Mouse (Mus musculus): ENCODE results near the gene Lrrc4. TPM values are rescaled to one million over a fixed set of nuclear protein-coding genes. Genes with fewer than 3 reads are reported as not detected.
A peak's percentile ranks its signal among the peaks of the same experiment; 100 is the strongest.

Lrrc4 gene
- polyA plus RNA-seq, 1 experiment from 2014 or later: 0.35 TPM

GRCm38 (mm10) chr6:28753681-28754080, 77.9 kb downstream of the Lrrc4 start:
- no peaks in the 10 kb centered on the region for H3K36me3 ChIP-seq (ENCODE audit: insufficient read depth, low read length)
- no peak overlapping the region for H3K4me2 ChIP-seq (replicated peaks; ENCODE audit: low read depth, low read length)
- WGBS: 93% methylated on average over 5 of the region's 5 CpGs
- DNase-seq (ENCODE audit: low spot score) (no peak), ATAC-seq (no peak)
- no peak overlapping the region for H3K9ac ChIP-seq (replicated peaks; ENCODE audit: low read depth)
- TF ChIP-seq CTCF (IDR thresholded peaks at IDR 0.05): no peak
- TF ChIP-seq EP300 (IDR thresholded peaks at IDR 0.05): no peak
- H3K4me3 ChIP-seq (ENCODE audit: low read depth, low read length): no peak overlapping the region
- H3K9me3 ChIP-seq (ENCODE audit: low read length): no peaks in the 10 kb centered on the region
- H3K27ac ChIP-seq (ENCODE audit: low read length): no peak overlapping the region
- 0 out of 2 replicates have a peak, but pooled peaks cover 3% of the 10 kb centered on the region for H3K4me1 ChIP-seq (ENCODE audit: insufficient read depth, low read depth, low read length)
- no peaks in the 10 kb centered on the region for H3K27me3 ChIP-seq (replicated peaks; ENCODE audit: insufficient read depth, low read length)

DNA sequence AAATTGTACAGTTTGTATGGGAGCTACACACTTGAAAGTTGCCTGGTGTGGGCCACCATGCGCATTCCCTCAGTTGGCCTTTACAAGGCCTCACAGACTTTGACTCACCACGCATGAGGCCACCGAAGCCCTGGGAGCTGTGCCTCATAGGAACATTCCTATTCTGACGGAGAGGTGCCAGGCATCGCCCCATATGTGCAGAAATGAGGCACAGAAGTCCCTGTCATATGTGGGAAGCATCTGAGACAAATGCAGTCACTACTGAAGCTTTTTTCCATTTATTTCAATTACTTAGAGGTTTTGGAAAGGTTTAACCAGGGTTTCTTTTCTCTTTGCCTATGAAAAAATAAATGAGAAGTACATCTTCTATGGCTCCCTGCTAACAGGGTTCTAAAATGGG, 78.3 kb downstream of the Lrrc4 start:
- H3K9ac ChIP-seq (replicated peaks; ENCODE audit: low read depth): no peak overlapping the region
- H3K4me1 ChIP-seq (ENCODE audit: insufficient read depth, low read depth, low read length): 0 out of 2 replicates have a peak, but pooled peaks cover 3% of the 10 kb centered on the region
- no peak overlapping the region for H3K4me3 ChIP-seq (ENCODE audit: low read depth, low read length)
- ATAC-seq: no peak
- H3K36me3 ChIP-seq (ENCODE audit: insufficient read depth, low read length): no peaks in the 10 kb centered on the region
- 94% methylated on average over 5 of the region's 5 CpGs for WGBS
- no peaks in the 10 kb centered on the region for H3K27me3 ChIP-seq (replicated peaks; ENCODE audit: insufficient read depth, low read length)
- no peak overlapping the region for H3K4me2 ChIP-seq (replicated peaks; ENCODE audit: low read depth, low read length)
- no peaks in the 10 kb centered on the region for H3K9me3 ChIP-seq (ENCODE audit: low read length)
- DNase-seq (ENCODE audit: low spot score): no peak
- no peak for TF ChIP-seq EP300 (IDR thresholded peaks at IDR 0.05)
- TF ChIP-seq CTCF (IDR thresholded peaks at IDR 0.05): no peak
- no peak overlapping the region for H3K27ac ChIP-seq (ENCODE audit: low read length)

GRCm38 (mm10) chr6:28751186-28751585, 80.4 kb downstream of the Lrrc4 start:
- H3K4me3 ChIP-seq (ENCODE audit: low read depth, low read length): no peak overlapping the region
- DNase-seq (ENCODE audit: low spot score) (no peak), ATAC-seq (no peak)
- H3K36me3 ChIP-seq (ENCODE audit: insufficient read depth, low read length): no peaks in the 10 kb centered on the region
- H3K27me3 ChIP-seq (replicated peaks; ENCODE audit: insufficient read depth, low read length): no peaks in the 10 kb centered on the region
- no peak overlapping the region for H3K27ac ChIP-seq (ENCODE audit: low read length)
- no peak overlapping the region for H3K4me2 ChIP-seq (replicated peaks; ENCODE audit: low read depth, low read length)
- H3K9me3 ChIP-seq (ENCODE audit: low read length): no peaks in the 10 kb centered on the region
- WGBS: 45% methylated on average over 3 of the region's 3 CpGs
- no peak for TF ChIP-seq EP300 (IDR thresholded peaks at IDR 0.05)
- no peak for TF ChIP-seq CTCF (IDR thresholded peaks at IDR 0.05)
- no peak overlapping the region for H3K9ac ChIP-seq (replicated peaks; ENCODE audit: low read depth)
- 0 out of 2 replicates have a peak, but pooled peaks cover under 1% of the 10 kb centered on the region for H3K4me1 ChIP-seq (ENCODE audit: insufficient read depth, low read depth, low read length)

- Histone ChIP-seq H3K27me3 (replicated peaks; ENCODE audit: insufficient read depth, low read length) (no peaks in the 10 kb centered on the region), H3K4me3 (ENCODE audit: low read depth, low read length) (no peak overlapping the region), H3K27ac (ENCODE audit: low read length) (no peak overlapping the region), H3K9ac (replicated peaks; ENCODE audit: low read depth) (no peak overlapping the region), H3K36me3 (ENCODE audit: insufficient read depth, low read length) (0 out of 2 replicates have a peak, but pooled peaks cover 6% of the 10 kb centered on the region), H3K4me2 (replicated peaks; ENCODE audit: low read depth, low read length) (no peak overlapping the region), H3K4me1 (ENCODE audit: insufficient read depth, low read depth, low read length) (no peaks in the 10 kb centered on the region), H3K9me3 (ENCODE audit: low read length) (no peaks in the 10 kb centered on the region)
- DNase-seq (ENCODE audit: low spot score) (no peak), ATAC-seq (no peak)
- 75% methylated on average over 3 of the region's 3 CpGs for WGBS
- TF ChIP-seq EP300 (IDR thresholded peaks at IDR 0.05) (no peak), CTCF (IDR thresholded peaks at IDR 0.05) (no peak)
Observed at GRCm38 (mm10) chr6:28749224-28749623, 82.3 kb downstream of the Lrrc4 start.

DNA sequence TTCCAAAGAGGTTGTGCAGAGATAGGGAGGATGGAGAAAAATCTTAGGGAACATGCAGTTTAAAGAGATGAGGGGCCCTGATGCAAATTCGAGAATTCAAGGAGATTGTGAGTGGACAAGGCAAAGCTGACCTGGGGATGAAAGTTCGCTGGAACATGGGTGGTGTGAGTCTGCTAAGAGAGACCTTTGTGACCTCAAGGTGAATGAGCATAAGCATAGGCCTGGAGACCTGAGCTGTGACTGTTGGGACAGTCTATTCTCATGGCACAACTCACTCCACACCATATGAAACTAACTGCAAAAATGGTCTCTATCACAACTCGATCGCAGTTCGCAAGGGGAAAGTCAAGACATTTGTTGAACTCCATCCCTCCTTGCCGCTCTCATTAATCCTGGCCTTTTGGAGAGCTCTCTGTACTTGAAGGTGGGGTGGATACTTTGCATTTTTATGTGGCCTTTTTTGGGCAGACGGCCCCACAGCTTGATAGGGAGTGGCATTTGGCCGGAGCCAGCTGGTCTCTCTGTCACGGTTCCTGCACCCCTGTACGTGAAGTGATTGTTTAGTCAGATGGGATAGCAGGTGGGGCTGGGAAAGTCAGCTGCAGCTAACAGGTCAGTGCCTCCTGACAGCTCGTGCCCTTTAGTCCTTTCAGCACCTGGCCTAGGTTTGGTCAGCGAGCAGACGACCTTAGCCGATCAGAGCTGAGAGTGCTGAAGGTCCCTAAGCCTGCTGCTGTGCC, 83.4 kb downstream of the Lrrc4 start:
- Histone ChIP-seq H3K9ac (replicated peaks; ENCODE audit: low read depth) (no peak overlapping the region), H3K27me3 (replicated peaks; ENCODE audit: insufficient read depth, low read length) (no peaks in the 10 kb centered on the region), H3K4me2 (replicated peaks; ENCODE audit: low read depth, low read length) (no peak overlapping the region), H3K4me3 (ENCODE audit: low read depth, low read length) (no peak overlapping the region), H3K4me1 (ENCODE audit: insufficient read depth, low read depth, low read length) (peaks cover 5% of the 10 kb centered on the region; the same call in 1 of the 2 replicates), H3K36me3 (ENCODE audit: insufficient read depth, low read length) (0 out of 2 replicates have a peak, but pooled peaks cover 6% of the 10 kb centered on the region), H3K27ac (ENCODE audit: low read length) (no peak overlapping the region), H3K9me3 (ENCODE audit: low read length) (no peaks in the 10 kb centered on the region)
- TF ChIP-seq EP300 (IDR thresholded peaks at IDR 0.05) (no peak), CTCF (IDR thresholded peaks at IDR 0.05) (no peak)
- ATAC-seq (peak; percentile 46), DNase-seq (ENCODE audit: low spot score) (no peak)
- WGBS: 48% methylated on average over 14 of the region's 14 CpGs

GRCm38 (mm10) chr6:28747025-28747424, 84.5 kb downstream of the Lrrc4 start:
- DNase-seq (ENCODE audit: low spot score) (no peak), ATAC-seq (no peak)
- H3K27ac ChIP-seq (ENCODE audit: low read length): no peak overlapping the region
- no peaks in the 10 kb centered on the region for H3K27me3 ChIP-seq (replicated peaks; ENCODE audit: insufficient read depth, low read length)
- no peak overlapping the region for H3K4me2 ChIP-seq (replicated peaks; ENCODE audit: low read depth, low read length)
- H3K9me3 ChIP-seq (ENCODE audit: low read length): no peaks in the 10 kb centered on the region
- no peak overlapping the region for H3K9ac ChIP-seq (replicated peaks; ENCODE audit: low read depth)
- H3K4me1 ChIP-seq (ENCODE audit: insufficient read depth, low read depth, low read length): peaks cover 5% of the 10 kb centered on the region; the same call in 1 of the 2 replicates
- 0 out of 2 replicates have a peak, but pooled peaks cover 6% of the 10 kb centered on the region for H3K36me3 ChIP-seq (ENCODE audit: insufficient read depth, low read length)
- H3K4me3 ChIP-seq (ENCODE audit: low read depth, low read length): no peak overlapping the region
- 90% methylated on average over 5 of the region's 5 CpGs for WGBS
- TF ChIP-seq CTCF (IDR thresholded peaks at IDR 0.05) (no peak), EP300 (IDR thresholded peaks at IDR 0.05) (no peak)
